Mouse (Mus musculus): ENCODE measurements around the gene Apobr.

- TF ChIP-seq CTCF (IDR thresholded peaks at IDR 0.05; ENCODE audit: borderline replicate concordance, control insufficient read depth, extremely low read depth, insufficient read depth, low read length, poor library complexity) = no peak
- no peak for TF ChIP-seq POLR2A (IDR thresholded peaks at IDR 0.05; ENCODE audit: control insufficient read depth, extremely low read depth, insufficient read depth, low read length, poor library complexity)
These were observed 43.4 kb downstream of the Apobr start for GRCm38 (mm10) chr7:126628111-126628510.

Data from thymus, adult 2 months (tissue).